Mouse (Mus musculus): ENCODE results near the gene Scgb1a1.
A peak's percentile ranks its signal among the peaks of the same experiment; 100 is the strongest.
"Not testable (repeated sequence)": the region's sequence is repeated elsewhere in the genome, so short reads cannot be mapped to it uniquely, and the experiment has no call there.

The Scgb1a1 gene

DNA sequence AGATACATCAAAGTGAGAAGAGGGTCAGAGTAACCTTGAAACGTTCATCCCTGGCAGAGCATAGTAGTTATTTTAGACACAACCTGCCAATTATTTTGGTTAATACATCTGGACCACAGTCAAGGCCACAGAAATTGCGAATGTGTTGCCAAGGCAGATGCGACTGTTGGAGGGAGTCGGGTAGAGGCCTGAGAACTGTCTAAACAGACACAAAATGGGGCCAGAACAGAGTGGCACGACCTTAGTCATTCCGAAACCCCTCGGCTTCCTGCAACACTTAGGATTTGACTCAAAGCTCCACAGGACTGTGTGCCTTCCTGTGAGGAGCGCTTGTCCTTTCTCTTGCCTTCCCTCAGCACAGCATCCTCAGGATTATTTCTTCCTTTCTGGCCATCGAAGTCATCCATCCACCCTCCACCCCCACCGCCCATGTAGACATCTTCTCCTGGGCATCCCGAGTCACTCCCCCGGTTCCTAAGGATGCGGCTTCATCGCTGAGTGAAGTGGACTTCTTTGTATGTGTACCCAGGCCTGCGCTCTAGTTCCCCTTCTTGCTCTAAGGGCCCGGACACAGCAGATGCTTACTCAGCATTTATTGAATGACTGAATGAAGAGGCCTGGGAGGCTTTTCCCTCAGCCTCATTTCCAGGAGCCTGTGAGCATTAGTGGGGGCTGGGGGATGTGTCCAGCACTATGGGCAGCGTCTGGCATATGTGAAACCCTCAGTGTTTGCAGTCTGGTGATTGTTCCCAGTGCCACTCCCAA, 12.7 kb upstream of the Scgb1a1 start:
- DNase-seq, result no peak

DNA sequence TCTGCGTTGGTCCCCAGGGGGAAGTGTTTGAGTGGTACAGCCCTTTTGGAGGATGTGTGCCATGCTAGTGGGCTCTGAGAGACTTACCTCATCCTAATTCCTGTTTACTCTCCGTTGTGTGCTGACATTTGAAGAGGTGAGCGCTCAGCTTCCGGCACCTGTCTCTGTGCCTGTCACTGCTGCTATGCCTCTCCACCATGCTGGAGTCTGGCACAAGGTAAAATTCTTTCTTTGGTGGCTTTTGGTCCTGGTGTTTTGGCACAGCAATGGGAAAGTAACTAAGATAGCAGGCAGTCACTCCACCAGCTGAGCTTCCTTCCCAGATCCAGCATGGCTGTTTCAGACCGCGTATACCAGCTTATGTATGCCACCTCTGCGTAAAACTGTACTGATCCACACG, 12.0 kb upstream of the Scgb1a1 start:
- no peak for DNase-seq

DNA sequence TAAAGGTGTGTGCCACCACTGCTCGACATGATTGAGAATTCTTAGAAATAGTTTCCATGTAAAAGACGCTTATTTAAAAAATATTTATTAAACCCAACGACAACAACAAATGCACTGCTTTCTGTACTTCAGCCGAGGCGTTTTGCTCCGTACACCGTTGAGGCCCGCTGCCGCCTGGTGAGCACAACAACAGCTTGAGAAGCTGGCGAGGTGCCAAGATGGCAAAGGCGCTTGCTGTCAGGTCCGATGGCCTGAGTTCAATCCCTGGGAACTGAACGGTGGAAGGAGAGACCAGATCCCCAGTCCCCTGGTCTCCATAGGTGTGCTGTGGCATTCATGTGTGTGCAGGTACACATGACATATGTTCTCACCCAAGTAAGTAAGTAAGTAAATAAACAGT, 9.7 kb upstream of the Scgb1a1 start:
- DNase-seq, result no peak

DNA sequence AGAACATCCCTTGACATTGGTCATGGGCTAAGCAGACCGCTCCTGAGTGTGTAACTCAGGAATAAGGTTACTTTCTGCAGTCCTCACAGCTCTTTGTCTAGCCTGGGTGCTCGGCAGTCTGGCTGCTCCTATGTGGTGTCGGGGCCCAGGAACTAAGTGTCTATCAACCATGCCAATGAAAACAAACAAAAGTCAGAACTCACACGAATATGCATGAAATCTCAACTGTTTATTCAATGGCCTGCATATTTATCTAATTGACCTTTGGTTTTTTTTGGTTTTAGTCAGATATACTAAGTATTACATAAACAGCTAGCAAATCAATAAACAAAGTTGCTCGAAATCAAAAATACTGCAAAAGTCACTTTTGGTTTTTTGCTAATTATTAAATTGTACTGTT, 7.4 kb upstream of the Scgb1a1 start:
- DNase-seq, result no peak

DNA sequence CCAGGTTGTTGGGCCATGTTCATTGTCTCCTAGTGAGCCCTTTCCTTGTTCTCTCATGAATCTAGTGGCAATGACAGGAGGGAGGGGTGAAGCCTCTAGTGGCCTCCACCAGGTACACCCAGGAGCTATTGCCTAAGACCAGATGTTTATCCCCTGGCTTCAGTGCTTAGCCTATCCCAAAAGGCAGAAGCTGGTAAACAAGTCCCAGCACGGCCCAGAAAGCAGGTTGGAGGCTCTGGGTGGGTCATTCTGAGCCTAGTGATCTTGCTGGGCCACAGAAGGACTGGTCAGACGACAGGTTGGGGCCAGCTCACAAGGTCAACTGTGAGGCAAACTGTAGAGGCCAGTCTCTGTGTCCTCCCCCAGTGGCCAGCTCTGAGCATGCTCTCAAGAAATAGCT, 3.0 kb upstream of the Scgb1a1 start:
- no peak for DNase-seq

DNA sequence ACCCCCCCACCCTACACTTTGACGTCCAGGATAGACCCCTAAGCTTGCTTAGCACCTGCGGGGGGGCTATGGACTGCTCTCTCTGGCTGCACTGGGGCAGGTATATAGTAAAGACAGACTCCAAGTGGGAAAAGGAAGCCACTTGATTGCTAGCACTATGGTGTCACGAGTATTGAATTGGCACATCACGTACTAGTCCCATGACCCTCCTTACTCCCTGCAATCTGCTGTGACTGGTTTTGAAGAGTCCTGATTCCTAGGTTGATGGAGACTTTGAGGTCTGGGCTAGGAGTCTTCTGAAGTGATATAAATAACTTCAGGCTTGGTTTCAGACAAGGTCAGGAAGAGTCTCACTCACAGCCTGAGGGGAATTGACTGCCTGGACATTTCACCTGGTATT, 2.4 kb upstream of the Scgb1a1 start:
- DNase-seq, result no peak

DNA sequence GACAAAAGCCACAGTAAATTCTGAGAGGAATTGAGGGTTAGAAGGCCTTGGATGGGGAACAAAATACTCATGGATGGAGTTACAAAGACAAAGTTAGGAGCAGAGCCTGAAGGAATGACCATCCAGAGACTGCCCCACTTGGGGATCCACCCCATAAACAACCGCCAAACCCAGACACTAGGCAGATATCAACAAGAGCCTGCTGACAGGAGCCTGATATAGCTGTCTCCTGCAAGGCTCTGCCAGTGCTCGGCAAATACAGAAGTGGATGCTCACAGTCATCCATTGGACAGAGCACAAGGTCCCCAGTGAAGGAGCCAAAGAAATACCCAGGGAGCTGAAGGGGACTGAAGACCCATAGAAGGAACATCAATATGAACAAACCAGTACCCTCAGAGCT, 3.9 kb downstream of the Scgb1a1 start:
- not testable (repeated sequence) for DNase-seq

DNA sequence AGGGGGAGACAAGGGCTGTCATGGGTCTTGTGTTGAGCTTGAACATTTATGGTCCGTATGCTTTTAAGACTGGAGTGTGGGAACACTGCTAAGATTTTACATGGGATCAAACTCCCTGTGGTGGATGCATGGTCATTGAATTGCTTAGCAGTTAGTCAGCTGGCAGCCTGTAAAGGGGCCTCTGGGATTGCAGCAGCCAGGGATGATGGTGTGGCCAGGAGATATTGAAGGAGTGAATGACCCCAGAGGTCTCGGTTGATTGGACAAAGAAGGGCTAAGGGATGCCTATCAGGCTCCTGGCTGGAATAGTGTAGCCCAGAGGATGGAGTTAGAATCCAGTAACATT, 4.8 kb downstream of the Scgb1a1 start:
- DNase-seq, result no peak

DNA sequence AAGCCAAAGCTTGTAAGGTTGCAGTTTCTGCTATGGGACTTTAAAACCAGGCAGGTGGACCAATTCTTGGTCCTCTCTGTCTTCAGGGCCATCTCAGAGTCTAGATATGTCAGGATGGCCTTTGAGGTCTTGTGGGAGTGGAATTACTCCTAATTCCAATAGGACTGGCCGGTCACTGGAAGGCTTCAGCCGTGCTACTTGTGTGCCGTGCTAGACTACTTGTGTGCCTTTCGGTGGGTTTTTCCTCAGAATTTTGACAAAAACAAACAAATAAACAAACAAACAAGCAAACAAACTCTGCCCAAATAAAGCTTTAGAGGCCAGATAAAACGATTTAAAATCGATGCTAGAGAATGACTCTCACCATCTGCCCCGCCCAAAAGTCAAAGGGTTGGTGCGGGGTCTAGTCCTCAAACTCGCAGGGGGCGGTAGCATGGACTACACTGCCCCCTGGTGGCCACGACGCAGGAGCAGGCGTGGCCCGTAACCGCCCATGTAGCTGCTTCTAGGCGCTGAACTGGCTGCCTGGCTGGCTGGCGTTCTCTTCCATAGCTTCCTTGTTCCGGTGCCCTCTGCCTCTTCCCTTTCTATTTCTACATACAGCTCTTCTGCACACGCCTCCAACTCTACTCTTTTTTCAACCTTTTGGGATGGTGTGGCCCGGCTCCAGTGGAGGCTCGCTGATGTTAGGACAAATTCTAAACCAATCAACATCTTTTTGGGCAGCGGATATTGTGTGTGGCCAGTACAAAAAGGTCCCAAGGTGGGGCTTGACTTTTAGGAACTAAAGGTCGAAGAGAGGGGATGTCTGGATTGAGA, 5.4 kb downstream of the Scgb1a1 start:
- DNase-seq, result peak; percentile 92

DNA sequence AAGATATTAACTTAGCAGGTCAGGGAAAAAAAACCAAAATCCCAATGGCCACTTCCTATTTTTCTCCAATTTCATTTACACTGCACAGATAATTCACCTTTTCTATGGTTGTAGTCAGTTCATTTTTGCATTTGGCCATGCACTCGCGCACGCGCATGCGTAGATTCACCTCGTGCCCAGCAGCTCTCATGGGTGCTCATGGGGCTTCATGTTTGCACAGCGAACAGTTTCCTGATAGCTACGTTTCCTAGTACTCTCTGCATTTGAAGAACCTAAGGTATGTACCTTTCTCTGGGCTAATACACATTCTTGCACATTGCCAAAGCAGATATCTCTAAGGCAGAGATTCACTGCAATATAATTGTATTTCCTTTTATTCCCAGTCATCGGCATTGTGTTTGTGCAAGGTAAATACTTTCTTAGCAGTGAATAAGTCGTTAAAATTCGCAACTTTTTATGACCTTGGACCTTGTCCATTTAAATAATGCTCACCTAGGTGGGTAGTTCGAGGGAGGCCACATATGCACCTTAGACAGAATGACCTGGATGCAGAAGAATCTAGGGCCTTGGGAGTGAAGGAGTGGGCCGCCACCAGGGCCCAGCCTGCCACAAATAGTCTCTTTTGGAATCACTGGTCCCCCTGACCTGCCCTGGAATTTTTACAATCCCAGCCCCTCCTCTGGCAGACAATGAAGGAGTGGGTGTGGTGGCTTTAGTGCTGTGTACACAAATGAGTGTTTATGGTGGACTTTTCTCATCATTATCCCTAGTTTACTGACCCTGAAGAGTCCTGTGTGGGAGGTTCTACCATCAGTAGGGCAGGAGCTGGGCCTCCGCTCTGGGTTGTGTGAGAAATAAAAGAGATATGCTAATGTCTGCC, 6.2 kb downstream of the Scgb1a1 start:
- no peak for DNase-seq

DNA sequence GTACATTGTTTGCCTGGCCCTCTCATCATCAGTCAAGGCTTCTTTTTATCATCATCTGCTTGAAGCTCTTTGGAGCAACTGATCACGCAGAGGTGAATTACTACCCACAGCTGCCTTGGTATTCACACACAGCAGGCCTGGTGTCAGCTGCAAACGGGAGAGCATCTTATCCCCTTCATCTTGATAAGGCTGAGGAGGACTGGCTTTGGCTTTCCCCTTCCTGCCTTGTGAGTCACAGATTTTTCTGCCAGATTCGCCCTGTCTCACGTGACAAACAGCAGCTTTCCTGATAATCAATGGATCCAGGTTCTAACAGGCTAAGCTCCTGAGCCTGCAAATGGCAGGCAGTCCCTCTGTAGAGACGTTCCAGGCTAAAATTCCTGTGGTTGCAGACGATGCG, 7.8 kb downstream of the Scgb1a1 start:
- no peak for DNase-seq

DNA sequence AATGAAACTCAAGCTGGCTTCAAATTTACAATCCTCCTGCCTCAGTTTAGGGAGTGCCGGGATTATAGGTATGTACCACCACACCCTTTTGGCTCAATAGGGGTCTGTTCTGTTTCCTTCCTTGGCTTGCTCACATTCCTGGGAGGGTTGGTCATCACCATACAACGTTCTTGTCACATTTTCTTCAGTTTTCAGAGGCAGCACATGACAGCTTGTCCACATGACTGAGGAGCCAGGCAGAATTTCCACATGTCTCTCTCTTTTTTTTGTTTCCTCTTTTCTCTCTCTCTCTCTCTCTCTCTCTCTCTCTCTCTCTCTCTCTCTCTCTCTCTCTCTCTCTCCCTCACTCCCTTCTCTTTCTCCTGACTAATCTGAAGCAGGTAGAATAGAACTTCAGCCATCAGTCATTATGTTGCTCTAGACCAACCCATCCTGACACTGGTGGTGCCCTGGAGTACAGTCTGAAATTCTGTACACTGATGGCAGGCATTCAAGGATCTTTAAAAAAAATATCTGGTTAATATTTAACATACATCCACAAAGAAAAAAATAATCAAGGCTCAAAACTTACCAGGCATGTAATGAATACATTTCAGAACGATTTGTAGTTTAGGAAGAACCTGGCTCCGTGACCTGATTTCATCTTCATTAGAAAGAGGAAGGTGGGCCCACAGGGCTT, 10.6 kb downstream of the Scgb1a1 start:
- peak; percentile 25 for DNase-seq

DNA sequence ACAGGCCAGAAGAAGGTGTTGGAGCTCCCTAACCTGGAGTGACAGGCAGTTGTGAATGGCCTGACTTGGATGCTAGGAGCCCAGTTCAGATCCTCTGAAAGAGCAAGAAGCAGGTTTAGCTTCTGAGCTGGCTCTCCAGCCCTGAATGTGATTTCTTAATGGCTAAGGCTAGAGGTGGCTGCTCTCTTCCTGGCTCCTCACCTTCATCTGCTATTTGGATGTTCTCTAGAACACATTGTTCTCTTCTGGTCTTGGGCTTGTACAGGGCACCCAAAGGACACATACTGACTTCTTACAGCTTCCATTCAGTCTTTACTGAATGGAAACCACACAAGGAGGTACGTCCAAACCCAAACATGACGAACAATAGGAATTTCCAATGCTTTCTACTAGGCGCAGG, 11.7 kb downstream of the Scgb1a1 start:
- DNase-seq, result no peak

DNA sequence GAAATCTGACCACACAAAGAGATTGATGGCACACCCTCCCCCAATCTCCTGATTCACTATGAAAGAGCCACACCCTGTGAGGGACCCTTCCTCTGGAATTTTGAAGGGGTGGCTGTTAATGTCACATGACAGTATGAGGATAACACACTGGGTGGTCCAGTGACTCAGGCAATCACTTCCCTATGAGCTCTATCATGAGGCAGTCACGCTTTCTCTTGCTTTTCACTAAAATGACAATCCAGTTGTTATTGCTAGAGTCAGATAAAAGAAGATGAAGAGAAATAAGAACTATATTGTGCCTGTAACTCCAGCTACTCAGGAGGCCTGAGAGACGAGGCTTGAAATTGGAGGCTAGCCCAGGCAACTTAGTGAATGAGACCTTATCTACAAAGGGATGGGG, 12.2 kb downstream of the Scgb1a1 start:
- no peak for DNase-seq

DNA sequence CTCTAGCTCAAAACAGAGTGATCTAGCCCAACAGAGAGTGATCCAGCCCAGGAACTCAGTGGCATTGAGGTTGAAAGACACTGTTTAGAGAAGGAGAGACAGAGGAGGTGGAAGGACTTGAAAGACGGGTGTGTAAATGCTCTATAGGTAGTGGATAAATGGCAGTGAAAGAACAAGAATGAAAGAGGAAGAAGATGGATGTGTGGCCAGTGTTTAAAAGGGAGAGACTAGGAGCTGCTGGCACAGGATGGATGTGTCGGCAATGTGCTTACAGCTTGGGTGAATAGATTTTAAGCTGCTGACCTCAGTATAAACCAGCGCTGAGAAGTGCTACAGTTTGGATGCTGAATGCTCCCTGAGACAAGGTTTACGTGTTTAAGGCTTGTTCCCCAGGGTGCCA, 13.3 kb downstream of the Scgb1a1 start:
- no peak for DNase-seq

DNA sequence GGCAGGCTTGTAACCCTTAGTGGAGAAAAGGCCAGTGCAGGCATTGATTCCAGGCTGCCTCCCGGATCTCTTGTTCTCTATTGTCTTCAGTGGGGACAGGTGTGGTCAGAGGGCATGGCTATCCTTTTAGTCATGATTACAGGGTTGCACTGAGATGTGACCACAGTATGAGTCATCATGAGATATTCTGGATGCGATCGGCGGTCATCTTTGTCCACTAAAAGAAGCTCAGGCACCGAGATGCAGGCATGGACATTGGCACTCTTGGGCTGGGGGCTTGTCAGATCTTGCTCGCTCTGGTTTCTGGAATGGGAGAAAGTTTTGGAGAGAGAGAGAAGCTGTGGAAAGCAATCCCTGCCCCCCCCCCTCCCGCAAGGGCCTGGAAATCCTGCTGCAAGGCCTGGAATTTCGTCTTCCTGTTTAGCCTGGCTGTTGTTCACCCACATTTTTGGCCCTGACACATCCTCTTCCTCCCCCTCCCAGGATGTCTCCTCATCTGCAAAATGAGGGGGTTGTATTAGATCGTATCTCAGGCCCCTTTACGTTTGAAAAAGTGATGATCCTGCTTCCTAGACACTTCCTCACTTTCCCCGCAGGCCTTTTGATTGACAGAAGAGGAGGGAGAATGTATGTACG, 13.9 kb downstream of the Scgb1a1 start:
- DNase-seq, result peak; percentile 41

DNA sequence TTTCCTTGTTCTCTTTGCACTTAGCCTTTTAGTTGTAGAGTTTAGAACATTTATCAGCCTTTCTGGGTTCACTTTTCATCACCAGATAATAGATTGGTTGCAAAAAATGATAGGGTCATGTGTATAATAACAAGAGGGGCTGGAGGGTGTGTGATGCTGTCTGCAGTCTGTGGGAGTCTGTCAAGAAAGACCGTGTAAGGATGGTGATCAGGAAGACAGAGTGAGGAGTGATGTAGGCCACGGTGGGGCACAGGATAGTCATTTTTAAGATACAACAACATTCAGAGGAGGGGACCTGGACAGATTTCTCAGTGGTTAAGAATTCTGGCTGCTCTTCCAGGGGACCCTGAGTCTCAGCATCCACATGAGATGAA, 15.6 kb downstream of the Scgb1a1 start:
- no peak for DNase-seq

DNA sequence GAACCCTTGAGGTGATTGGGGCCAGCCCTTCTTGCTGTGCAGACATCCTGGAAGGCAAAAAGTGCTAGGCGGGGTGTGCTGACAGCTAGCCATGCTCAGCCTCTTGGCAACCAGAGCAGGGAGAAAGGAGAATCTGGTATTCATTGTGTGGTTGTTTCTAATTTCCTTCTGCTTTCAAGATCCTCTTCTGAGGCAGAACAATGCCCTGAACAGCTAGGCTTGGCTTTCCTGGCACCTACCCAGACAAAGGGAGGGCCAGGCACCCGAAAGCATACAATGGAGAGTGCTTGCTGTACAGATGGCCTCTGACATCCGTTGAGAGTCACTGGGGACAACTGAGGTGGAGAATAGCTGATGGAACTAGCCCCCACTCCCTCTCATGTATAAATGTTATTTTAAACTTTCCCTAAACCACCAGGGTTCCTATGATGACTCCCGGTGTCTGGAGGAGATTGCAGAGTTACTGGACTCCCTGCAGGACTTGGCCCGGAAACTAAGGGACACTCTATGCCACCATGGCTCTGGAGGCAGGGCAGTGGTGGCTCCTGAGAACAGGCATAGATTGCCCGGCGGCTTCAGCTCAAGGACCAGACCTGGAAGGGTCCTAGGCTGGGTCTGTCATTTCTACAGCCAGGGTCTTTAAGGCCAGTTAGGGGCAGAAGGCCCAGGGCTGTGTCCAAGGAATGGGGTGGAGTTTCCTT, 16.2 kb downstream of the Scgb1a1 start:
- peak; percentile 82 for DNase-seq

DNA sequence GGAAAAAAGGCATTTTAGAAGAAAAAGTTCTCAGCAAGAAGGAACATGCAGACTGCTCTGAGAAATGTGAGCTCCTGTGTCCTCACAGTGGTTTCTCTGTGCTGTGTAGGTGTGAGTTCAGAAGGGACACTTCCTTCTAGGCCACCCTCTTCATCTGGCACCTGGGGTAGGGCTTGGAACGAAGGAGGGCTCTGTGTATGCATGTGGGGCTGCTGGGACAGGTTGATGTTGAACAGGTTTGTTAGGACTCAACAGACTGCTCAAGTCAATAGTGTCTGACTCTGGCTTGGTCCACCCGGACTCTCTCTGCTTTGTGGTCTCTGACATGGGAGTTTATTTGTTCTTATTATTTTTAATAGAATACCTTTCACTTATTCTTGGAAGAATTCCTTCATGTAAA, 17.4 kb downstream of the Scgb1a1 start:
- no peak for DNase-seq

DNA sequence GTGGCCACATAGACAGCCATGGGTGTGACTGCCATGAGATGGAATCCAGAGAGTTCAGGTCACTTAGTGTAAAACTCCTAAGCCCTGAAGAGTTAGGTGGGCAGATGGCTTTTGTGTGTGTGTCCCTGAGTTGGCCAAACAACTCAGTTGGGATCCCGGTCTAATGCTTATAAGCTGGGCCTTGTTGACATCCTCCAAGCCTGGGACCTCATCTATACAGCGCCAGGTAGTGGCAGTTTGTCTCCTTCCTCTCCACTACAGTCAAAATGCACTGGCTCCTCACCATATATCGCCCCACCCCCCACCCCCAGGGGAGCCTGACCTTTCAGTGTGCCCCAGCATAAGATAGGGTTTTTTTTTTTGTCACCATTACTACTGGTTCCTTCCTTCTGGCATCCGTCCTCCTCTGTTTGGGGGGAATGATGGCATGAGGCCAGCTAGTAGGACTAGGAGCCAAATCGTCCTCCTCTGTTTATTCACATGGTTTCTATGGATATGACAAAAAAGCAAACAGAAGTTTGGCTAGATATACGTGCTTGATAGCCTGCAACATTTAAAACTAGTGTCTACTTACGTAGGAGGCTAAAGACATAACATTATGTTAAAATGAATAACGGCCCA, 18.0 kb downstream of the Scgb1a1 start:
- peak; percentile 59 for DNase-seq

DNA sequence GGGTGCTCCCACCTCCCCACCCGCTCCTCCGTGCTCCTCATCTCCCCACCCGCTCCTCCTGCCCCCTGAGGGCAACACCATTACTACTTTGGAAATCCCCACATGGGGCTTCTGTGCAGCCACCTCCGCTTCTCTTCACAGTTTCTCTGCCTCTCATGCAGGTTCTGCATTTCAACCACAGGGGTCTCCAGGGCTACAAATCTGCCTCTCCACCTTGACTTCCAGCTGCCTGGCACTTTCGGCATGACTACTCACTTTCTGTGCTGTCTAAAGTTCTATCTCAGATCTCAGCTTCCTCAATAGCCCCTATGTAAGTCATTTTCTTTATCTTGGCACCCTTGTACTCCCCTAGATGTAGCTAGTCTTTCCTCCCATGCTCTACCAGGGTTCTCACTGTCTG, 20.5 kb downstream of the Scgb1a1 start:
- no peak for DNase-seq
